Mouse (Mus musculus): ENCODE results near the gene Nemf. TPM values are rescaled to one million over a fixed set of nuclear protein-coding genes. Genes with fewer than 3 reads are reported as not detected.
A peak's percentile ranks its signal among the peaks of the same experiment; 100 is the strongest.
"Not testable (repeated sequence)": the region's sequence is repeated elsewhere in the genome, so short reads cannot be mapped to it uniquely, and the experiment has no call there.

Nemf gene
- polyA plus RNA-seq, 1 experiment from 2014 or later = 89.8 TPM

- not testable (repeated sequence) for H3K9ac ChIP-seq (replicated peaks; ENCODE audit: low read length); H3K4me2 ChIP-seq (ENCODE audit: low read depth, low read length); DNase-seq (ENCODE audit: low spot score); H3K27ac ChIP-seq (replicated peaks; ENCODE audit: low read depth, low read length); H3K9me3 ChIP-seq (replicated peaks; ENCODE audit: control insufficient read depth, low read length); H3K36me3 ChIP-seq (replicated peaks; ENCODE audit: control insufficient read depth, insufficient read depth, low read depth, low read length); H3K27me3 ChIP-seq (ENCODE audit: control insufficient read depth, insufficient read depth, low read length); H3K4me1 ChIP-seq (ENCODE audit: control insufficient read depth, insufficient read depth, low read length); H3K4me3 ChIP-seq (ENCODE audit: low read depth, low read length); ATAC-seq (replicated peaks; ENCODE audit: insufficient number of reproducible peaks, low FRiP score, low TSS enrichment, low read depth)
- whole genome bisulfite sequencing = 92% methylated on average over 6 of the region's 6 CpGs
Measured at GRCm38 (mm10) chr12:69377636-69378035, 20.7 kb upstream of the Nemf start.

- Histone ChIP-seq H3K36me3 (replicated peaks; ENCODE audit: control insufficient read depth, insufficient read depth, low read depth, low read length) (no peaks in the 10 kb centered on the region), H3K27ac (replicated peaks; ENCODE audit: low read depth, low read length) (no peak overlapping the region), H3K9ac (replicated peaks; ENCODE audit: low read length) (no peak overlapping the region), H3K27me3 (ENCODE audit: control insufficient read depth, insufficient read depth, low read length) (no peaks in the 10 kb centered on the region), H3K9me3 (replicated peaks; ENCODE audit: control insufficient read depth, low read length) (no peaks in the 10 kb centered on the region), H3K4me2 (ENCODE audit: low read depth, low read length) (no peak overlapping the region), H3K4me1 (ENCODE audit: control insufficient read depth, insufficient read depth, low read length) (no peaks in the 10 kb centered on the region), H3K4me3 (ENCODE audit: low read depth, low read length) (no peak overlapping the region)
- ATAC-seq (replicated peaks; ENCODE audit: insufficient number of reproducible peaks, low FRiP score, low TSS enrichment, low read depth) (no peak), DNase-seq (ENCODE audit: low spot score) (no peak)
- 89% methylated on average over 1 of the region's 1 CpGs for WGBS
Measured at GRCm38 (mm10) chr12:69377188-69377587, 20.2 kb upstream of the Nemf start.

GRCm38 (mm10) chr12:69376132-69376531 lies 19.2 kb upstream of the Nemf start:
- 92% methylated on average over 2 of the region's 2 CpGs for WGBS
- DNase-seq (ENCODE audit: low spot score) = no peak
- H3K4me1 ChIP-seq (ENCODE audit: control insufficient read depth, insufficient read depth, low read length) = no peaks in the 10 kb centered on the region

GRCm38 (mm10) chr12:69373850-69374766 lies 17.1 kb upstream of the Nemf start:
- Histone ChIP-seq H3K4me1 (ENCODE audit: control insufficient read depth, insufficient read depth, low read length) (no peaks in the 10 kb centered on the region), H3K4me2 (ENCODE audit: low read depth, low read length) (peak overlapping the region; percentile 74), H3K4me3 (ENCODE audit: low read depth, low read length) (peak overlapping the region; percentile 100), H3K9me3 (replicated peaks; ENCODE audit: control insufficient read depth, low read length) (no peaks in the 10 kb centered on the region), H3K27me3 (ENCODE audit: control insufficient read depth, insufficient read depth, low read length) (no peaks in the 10 kb centered on the region), H3K36me3 (replicated peaks; ENCODE audit: control insufficient read depth, insufficient read depth, low read depth, low read length) (no peaks in the 10 kb centered on the region), H3K9ac (replicated peaks; ENCODE audit: low read length) (peak overlapping the region; percentile 28), H3K27ac (replicated peaks; ENCODE audit: low read depth, low read length) (no peak overlapping the region)
- no peak for DNase-seq (ENCODE audit: low spot score)
- WGBS = 54% methylated on average over 11 of the region's 11 CpGs
- no peak for ATAC-seq (replicated peaks; ENCODE audit: insufficient number of reproducible peaks, low FRiP score, low TSS enrichment, low read depth)

More at GRCm38 (mm10) chr12:69376132-69376531, 19.2 kb upstream of the Nemf start:
- H3K27ac ChIP-seq (replicated peaks; ENCODE audit: low read depth, low read length) = no peak overlapping the region
- no peak for ATAC-seq (replicated peaks; ENCODE audit: insufficient number of reproducible peaks, low FRiP score, low TSS enrichment, low read depth)
- no peak overlapping the region for H3K9ac ChIP-seq (replicated peaks; ENCODE audit: low read length)
- H3K36me3 ChIP-seq (replicated peaks; ENCODE audit: control insufficient read depth, insufficient read depth, low read depth, low read length) = no peaks in the 10 kb centered on the region
- H3K9me3 ChIP-seq (replicated peaks; ENCODE audit: control insufficient read depth, low read length) = no peaks in the 10 kb centered on the region
- no peaks in the 10 kb centered on the region for H3K27me3 ChIP-seq (ENCODE audit: control insufficient read depth, insufficient read depth, low read length)
- no peak overlapping the region for H3K4me2 ChIP-seq (ENCODE audit: low read depth, low read length)
- no peak overlapping the region for H3K4me3 ChIP-seq (ENCODE audit: low read depth, low read length)

- peak overlapping the region; percentile 74 for H3K4me2 ChIP-seq (ENCODE audit: low read depth, low read length)
- H3K36me3 ChIP-seq (replicated peaks; ENCODE audit: control insufficient read depth, insufficient read depth, low read depth, low read length) = no peaks in the 10 kb centered on the region
- H3K9me3 ChIP-seq (replicated peaks; ENCODE audit: control insufficient read depth, low read length) = no peaks in the 10 kb centered on the region
- H3K4me1 ChIP-seq (ENCODE audit: control insufficient read depth, insufficient read depth, low read length) = no peaks in the 10 kb centered on the region
- DNase-seq (ENCODE audit: low spot score) (peak; percentile 19), ATAC-seq (replicated peaks; ENCODE audit: insufficient number of reproducible peaks, low FRiP score, low TSS enrichment, low read depth) (peak; percentile 27; the same call in 1 of the 2 replicates)
- under 1% methylated on average over 42 of the region's 42 CpGs for WGBS
- H3K27ac ChIP-seq (replicated peaks; ENCODE audit: low read depth, low read length) = peak overlapping the region; percentile 93
- H3K4me3 ChIP-seq (ENCODE audit: low read depth, low read length) = peak overlapping the region; percentile 100
- H3K27me3 ChIP-seq (ENCODE audit: control insufficient read depth, insufficient read depth, low read length) = no peaks in the 10 kb centered on the region
- H3K9ac ChIP-seq (replicated peaks; ENCODE audit: low read length) = peak overlapping the region; percentile 97
Measured at GRCm38 (mm10) chr12:69372731-69373331, 15.9 kb upstream of the Nemf start.

GRCm38 (mm10) chr12:69371854-69372671 lies 15.1 kb upstream of the Nemf start, which contains the start of the genes Arf6 and Gm9887:
Arf6 (plus strand) TSS chr12:69372150.
Gm9887 (minus strand) TSS chr12:69372458.
- Histone ChIP-seq H3K9me3 (replicated peaks; ENCODE audit: control insufficient read depth, low read length) (no peaks in the 10 kb centered on the region), H3K36me3 (replicated peaks; ENCODE audit: control insufficient read depth, insufficient read depth, low read depth, low read length) (no peaks in the 10 kb centered on the region), H3K27ac (replicated peaks; ENCODE audit: low read depth, low read length) (peak within 1 kb of the TSS; percentile 93), H3K27me3 (ENCODE audit: control insufficient read depth, insufficient read depth, low read length) (no peaks in the 10 kb centered on the region), H3K9ac (replicated peaks; ENCODE audit: low read length) (peak within 1 kb of the TSS; percentile 97), H3K4me2 (ENCODE audit: low read depth, low read length) (peak within 1 kb of the TSS; percentile 74), H3K4me1 (ENCODE audit: control insufficient read depth, insufficient read depth, low read length) (no peaks in the 10 kb centered on the region), H3K4me3 (ENCODE audit: low read depth, low read length) (peak within 1 kb of the TSS; percentile 100)
- ATAC-seq (replicated peaks; ENCODE audit: insufficient number of reproducible peaks, low FRiP score, low TSS enrichment, low read depth) = peak; percentile 89
- 0% methylated on average over 98 of the region's 121 CpGs for WGBS
- peak; percentile 97 for DNase-seq (ENCODE audit: low spot score)

GRCm38 (mm10) chr12:69371421-69371853 lies 14.5 kb upstream of the Nemf start:
- WGBS = under 1% methylated on average over 20 of the region's 24 CpGs
- H3K4me1 ChIP-seq (ENCODE audit: control insufficient read depth, insufficient read depth, low read length) = no peaks in the 10 kb centered on the region
- DNase-seq (ENCODE audit: low spot score) (peak; percentile 81), ATAC-seq (replicated peaks; ENCODE audit: insufficient number of reproducible peaks, low FRiP score, low TSS enrichment, low read depth) (no peak; the same call in 1 of the 2 replicates)
- H3K4me3 ChIP-seq (ENCODE audit: low read depth, low read length) = peak overlapping the region; percentile 100
- peak overlapping the region; percentile 66 for H3K4me2 ChIP-seq (ENCODE audit: low read depth, low read length)
- H3K27ac ChIP-seq (replicated peaks; ENCODE audit: low read depth, low read length) = peak overlapping the region; percentile 93
- no peaks in the 10 kb centered on the region for H3K27me3 ChIP-seq (ENCODE audit: control insufficient read depth, insufficient read depth, low read length)
- H3K9me3 ChIP-seq (replicated peaks; ENCODE audit: control insufficient read depth, low read length) = no peaks in the 10 kb centered on the region
- H3K9ac ChIP-seq (replicated peaks; ENCODE audit: low read length) = peak overlapping the region; percentile 97
- H3K36me3 ChIP-seq (replicated peaks; ENCODE audit: control insufficient read depth, insufficient read depth, low read depth, low read length) = no peaks in the 10 kb centered on the region
